Mouse (Mus musculus): ENCODE data around the gene Slc39a11.

DNA sequence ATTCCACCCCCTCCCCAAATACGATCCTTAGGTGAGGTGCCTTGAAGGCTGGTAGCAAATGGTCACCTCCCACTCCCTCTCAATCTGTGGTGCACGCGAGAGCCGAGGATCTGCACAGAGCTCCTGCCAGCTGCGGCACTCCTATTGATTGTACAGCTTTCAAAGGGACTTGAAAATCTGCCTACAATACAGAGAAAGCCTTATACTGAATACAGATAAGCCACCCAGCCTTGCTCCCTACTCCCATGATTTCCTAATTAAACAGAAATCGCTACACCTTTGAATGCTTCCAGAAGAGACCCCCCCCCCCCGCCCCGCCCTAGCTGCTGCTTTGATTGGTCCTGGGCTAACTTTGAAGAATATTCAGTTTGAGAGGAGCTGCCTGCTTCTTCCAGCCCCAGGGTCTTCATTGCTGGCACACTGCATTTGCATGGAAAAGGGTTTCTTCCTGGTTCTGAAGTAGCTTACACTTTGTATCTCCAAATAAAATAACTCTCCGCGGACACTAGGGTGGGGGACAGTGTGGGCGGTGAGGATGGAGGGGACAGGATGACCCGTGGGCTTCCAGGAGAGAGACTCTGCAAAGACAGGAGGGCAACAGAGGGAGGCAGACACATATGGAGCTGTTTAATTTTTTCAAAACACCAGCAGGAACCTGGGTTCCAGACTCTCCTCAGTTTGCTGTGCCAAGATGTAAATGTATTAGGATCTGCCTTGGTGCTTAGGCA lies 48.1 kb downstream of the Slc39a11 start:
- TF ChIP-seq MAX (IDR thresholded peaks at IDR 0.05; ENCODE audit: low read length) (no peak), CTCF (conservative IDR thresholded peaks at IDR 0.05 in 1 of 2, IDR thresholded peaks at IDR 0.05 in 1 of 2; ENCODE audit: low read depth in 2 of 2, low read length in 2 of 2) (no peak), ZNF384 (IDR thresholded peaks at IDR 0.05; ENCODE audit: low read depth, low read length) (no peak), JUN (IDR thresholded peaks at IDR 0.05; ENCODE audit: insufficient read depth, low read depth, low read length) (no peak), MAZ (IDR thresholded peaks at IDR 0.05; ENCODE audit: low read depth, low read length) (no peak), POLR2A (IDR thresholded peaks at IDR 0.05; ENCODE audit: low read depth, low read length) (no peak), ZKSCAN1 (IDR thresholded peaks at IDR 0.05; ENCODE audit: borderline replicate concordance, low read depth, low read length) (no peak), ELF1 (IDR thresholded peaks at IDR 0.05; ENCODE audit: low read depth, low read length) (no peak), ETS1 (conservative IDR thresholded peaks at IDR 0.05; ENCODE audit: low read depth, low read length) (no peak), MXI1 (IDR thresholded peaks at IDR 0.05; ENCODE audit: low read depth, low read length) (no peak)

All from CH12.LX (cell line).